Mouse (Mus musculus) megakaryocyte, embryonic 14.5 days (primary cell): Measurements from ENCODE around the gene Rsph9.

Experiments used
- FLI1 ChIP-seq: IDR thresholded peaks from 2 replicates; pipeline ENCODE4 v1.6.1; 2012; ENCODE audit warnings: low read length, inconsistent platforms, mixed read lengths
- GATA1 ChIP-seq: IDR thresholded peaks from 3 replicates; pipeline ENCODE4 v1.6.1; 2012; ENCODE audit warnings: mixed read lengths, low read length, inconsistent platforms, borderline replicate concordance

- TF ChIP-seq GATA1: no peak
- TF ChIP-seq FLI1: no peak
These were observed 60.6 kb downstream of the Rsph9 start for GRCm38 (mm10) chr17:46083381-46083780.
